Mouse (Mus musculus) spleen, postnatal 4 days (tissue): ENCODE results near the gene Rnf145.

Experiments
- DNase-seq, 2 experiments: peaks; one replicate each; pipeline ENCODE4 v3.0.0; 2022; ENCODE audit warnings: low spot score in 2 of 2

The Rnf145 gene

GRCm38 (mm10) chr11:44534999-44535750 lies 16.4 kb downstream of the Rnf145 start:
- DNase-seq, result no peak

GRCm38 (mm10) chr11:44537403-44537802 lies 18.6 kb downstream of the Rnf145 start:
- no peak for DNase-seq

DNA sequence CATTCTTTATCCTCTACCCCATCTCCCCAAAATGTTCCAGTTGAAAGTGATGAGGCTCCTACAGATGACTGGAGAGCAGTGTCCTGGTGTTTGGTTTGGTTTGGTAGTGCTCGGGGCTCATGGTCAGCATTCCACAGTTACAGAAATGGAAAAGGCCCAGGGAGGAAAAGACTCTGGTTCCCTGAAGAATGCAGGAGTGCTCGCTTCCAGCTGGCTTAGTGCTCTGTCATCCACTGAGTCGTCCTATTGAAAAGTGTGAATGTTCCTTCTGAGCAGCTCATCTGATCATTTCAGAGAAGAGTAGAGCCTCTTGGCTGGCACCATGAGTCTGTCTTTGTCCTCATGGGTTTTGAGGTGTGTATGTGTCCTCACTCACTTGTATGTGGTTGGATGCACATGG lies 19.3 kb downstream of the Rnf145 start:
- DNase-seq, result no peak

- no peak for DNase-seq
Observed at GRCm38 (mm10) chr11:44538501-44539290, 19.9 kb downstream of the Rnf145 start.

DNA sequence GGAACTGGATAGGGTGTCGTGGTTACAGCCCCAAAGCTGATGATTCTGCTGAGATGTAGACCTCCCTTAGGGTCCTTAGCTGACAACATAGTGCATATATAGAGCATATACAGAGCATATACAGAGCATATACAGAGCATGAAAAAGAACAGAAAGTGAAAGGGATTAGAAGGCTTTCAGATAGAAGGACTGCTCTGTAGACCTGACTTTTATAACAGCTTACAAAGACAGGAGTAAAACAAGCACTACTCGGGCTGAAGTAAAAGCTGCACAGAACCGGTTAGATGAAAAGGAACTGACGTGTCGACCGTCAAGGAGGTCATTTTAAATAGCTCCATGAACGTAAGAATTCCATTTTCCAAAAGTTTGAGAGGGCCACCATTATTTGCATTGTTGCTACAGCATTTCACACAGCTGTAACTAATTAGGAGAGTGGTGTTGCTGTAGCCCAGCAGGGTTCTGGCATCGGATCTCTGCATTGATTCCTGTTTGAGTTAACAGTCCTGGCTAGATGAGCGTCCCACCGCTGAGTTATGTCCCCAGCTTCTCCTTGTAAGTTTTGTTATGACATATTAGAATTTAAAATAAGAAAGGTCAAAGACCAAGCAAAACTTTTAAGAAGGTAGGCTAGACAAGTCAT lies 20.6 kb downstream of the Rnf145 start:
- DNase-seq, result no peak

DNA sequence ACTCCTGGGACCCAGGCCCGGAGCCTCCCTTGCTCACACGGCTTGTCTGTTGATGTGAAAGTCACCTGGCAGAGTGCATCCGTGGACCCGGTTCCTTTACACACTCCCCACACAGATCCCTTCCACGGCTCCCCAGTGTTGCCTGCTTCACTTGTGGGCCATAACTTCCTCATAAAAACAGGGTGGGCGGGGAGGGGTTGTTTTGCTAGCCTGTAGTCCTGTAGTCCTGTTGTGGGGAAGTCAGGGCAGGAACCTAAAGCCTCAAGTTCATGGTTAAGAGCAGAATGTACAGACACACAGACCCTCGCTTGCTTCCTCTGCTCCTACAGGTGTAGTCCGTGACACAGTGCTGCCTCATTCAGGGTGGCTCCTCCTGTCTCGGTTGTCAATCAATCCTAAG lies 21.5 kb downstream of the Rnf145 start:
- no peak for DNase-seq

- DNase-seq, result no peak
Observed at GRCm38 (mm10) chr11:44541280-44541679, 22.5 kb downstream of the Rnf145 start.

- no peak for DNase-seq
Observed at GRCm38 (mm10) chr11:44541813-44542212, 23.0 kb downstream of the Rnf145 start.

DNA sequence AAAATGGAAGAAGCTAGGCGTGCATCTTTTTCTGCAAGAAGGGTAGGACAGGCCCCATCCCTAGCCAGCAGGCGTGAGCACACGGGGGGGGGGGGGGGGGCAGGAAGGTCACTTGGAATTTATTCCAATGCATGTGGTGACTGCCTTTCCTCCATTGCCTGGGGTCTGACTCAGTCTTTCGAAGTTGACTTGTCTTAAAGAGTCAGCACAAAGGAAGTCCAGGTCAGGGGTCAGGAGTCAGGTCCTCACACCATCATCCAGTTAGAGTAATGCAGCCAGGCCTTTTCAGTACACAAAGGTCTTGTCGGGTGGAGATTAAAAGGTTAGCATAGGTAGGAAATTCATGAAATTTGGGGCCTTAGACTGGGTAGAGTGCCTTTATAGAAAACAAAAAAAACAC lies 24.8 kb downstream of the Rnf145 start:
- DNase-seq, result no peak

- no peak for DNase-seq
Observed at GRCm38 (mm10) chr11:44543996-44544395, 25.2 kb downstream of the Rnf145 start.

DNA sequence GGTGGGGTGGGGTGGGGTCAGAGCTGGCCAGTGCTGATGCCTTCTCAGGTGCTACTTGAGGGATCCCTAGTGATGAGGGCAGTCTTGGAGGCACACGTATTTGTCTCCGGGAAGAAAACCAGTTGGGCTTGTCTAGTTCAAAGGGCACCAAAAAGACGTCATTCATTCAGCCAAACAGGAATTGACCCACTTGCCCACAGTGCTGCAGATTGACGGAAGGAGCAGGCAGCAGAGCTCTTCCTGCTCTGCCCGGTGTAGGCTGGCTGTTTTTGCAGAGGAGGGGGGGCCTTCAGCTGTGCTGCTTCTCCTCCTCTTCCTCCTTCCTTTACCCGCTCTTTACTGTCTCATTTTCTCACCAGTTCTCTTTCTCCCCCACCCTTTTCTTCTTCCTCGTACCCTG lies 26.4 kb downstream of the Rnf145 start:
- no peak for DNase-seq

DNA sequence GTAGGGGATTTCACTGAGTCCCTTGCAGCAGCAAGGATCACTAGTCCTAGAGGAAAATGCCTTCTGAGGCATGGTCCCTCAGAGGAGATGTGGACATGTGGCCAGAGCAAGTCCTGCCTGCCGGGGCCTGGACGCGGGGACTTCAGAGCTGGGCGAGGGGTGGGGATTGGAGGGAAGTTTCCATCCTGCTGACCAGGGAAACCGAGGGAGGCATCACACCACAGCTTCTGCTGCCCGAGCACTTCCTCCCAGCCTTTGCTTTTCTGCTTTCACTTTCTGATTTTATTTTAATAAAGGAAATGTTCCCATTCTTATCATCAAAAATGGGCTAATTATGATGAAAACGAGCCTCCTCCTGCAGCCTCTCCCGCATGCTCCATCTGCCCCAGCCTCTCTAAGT lies 27.5 kb downstream of the Rnf145 start:
- DNase-seq, result no peak

DNA sequence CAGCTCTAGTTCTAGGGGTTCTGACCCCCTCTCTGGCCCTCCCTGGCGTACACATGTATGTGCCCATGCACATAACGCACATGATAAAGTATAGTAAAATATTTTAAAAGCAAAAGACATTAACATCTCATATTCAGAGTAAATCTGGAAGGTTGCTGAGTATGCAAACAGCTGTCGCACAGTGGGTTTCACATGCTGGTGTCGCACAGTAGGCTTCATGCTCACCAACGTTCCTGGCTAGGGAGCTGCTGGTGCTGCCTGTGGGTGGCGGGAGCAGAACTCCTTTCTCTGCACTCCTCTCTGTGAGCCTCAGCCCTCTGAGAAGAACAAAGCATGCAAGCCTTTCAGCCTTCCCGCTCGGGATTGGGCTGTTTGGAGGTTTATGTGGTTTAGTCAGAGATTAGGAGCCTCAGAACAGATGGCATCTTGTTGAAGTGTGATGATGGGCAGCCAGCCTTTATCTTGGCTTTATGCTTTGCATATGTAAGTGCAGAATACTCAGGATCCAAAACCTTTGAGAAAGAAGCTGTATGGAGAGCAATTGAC lies 29.0 kb downstream of the Rnf145 start:
- DNase-seq, result no peak

GRCm38 (mm10) chr11:44548816-44549215 lies 30.1 kb downstream of the Rnf145 start:
- DNase-seq, result no peak

- DNase-seq, result no peak
Observed at GRCm38 (mm10) chr11:44549511-44550278, 30.9 kb downstream of the Rnf145 start.

DNA sequence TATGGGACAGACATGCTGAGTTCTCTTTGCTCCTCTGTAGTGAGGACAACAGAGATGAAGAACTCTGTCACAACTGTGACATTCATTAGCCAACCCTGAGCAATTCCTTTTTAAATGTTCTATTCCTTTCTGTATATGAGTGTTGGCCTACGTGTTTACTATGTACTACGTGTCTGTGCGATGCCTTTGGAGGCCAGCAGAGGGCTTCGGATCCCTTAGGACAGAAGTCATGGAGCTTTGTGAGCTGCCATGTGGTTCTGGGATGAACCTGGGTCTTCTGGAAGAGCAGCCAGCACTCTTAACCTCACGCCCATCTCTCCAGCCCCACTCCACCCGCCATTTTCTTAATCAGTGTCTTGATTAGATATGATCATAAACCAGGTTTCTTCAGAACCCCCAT lies 32.2 kb downstream of the Rnf145 start:
- DNase-seq, result no peak

- DNase-seq, result no peak
Observed at GRCm38 (mm10) chr11:44554339-44554738, 35.6 kb downstream of the Rnf145 start.

GRCm38 (mm10) chr11:44558521-44558920 lies 39.8 kb downstream of the Rnf145 start:
- DNase-seq, result no peak

DNA sequence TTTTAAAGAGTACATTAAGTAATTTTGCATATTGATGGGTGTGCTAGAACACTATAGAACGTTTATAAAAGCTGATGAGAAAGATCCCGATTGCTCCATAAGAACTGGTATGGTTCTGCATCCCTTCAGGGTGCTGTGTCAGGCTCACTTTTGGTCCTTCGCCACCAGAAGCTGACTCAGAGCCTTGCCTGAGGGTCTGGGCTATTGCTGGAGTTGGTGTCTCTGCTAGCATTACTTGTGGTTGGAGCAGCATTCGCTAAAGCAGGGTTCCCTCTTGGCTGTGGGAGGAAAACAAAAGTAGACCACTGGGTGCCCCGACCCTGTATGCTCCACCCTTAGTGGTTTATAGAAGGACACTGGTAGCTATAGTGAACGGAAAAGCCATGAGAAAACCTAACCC lies 40.7 kb downstream of the Rnf145 start:
- DNase-seq, result no peak

DNA sequence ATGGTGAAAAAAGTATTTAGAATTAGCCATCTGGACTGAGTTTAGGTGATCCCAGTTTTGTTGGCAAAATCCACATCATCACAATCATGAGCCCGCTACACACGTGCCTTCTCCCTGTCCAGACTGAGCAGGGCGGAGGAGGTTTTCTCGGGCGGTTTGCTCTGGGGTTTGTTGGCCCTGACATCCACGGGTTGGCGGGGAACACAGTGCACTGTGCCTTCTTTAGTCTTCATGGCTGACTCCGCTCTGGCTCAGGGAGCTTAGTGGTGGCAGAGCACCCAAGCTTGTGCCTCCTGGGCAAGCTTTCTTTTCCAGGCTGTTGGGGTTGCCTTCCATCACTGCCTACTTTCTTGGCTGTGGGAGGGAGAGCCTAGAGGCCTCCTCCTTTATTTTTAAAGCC lies 41.6 kb downstream of the Rnf145 start:
- no peak for DNase-seq

DNA sequence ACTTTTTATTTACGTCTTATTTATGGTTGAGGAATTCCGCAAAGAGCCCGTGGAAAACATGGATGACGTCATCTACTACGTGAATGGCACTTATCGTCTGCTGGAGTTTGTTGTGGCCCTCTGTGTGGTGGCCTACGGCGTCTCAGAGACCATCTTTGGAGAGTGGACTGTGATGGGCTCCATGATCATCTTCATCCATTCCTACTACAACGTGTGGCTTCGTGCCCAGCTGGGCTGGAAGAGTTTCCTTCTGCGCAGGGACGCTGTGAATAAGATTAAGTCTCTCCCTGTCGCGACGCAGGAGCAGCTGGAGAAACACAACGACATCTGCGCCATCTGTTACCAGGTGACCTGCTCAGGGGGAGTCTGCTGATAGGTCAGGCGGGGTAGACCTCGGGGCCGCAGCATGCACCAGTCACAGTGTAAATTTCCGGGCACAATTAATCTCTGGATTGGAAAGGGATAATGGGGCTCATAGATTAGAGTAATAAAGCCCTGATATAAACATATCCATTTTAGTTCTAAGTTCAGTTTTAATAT lies 42.8 kb downstream of the Rnf145 start:
- no peak for DNase-seq
